Mouse (Mus musculus): ENCODE results near the gene Glt6d1.
"Not testable (repeated sequence)": the region's sequence is repeated elsewhere in the genome, so short reads cannot be mapped to it uniquely, and the experiment has no call there.

The Glt6d1 gene

DNA sequence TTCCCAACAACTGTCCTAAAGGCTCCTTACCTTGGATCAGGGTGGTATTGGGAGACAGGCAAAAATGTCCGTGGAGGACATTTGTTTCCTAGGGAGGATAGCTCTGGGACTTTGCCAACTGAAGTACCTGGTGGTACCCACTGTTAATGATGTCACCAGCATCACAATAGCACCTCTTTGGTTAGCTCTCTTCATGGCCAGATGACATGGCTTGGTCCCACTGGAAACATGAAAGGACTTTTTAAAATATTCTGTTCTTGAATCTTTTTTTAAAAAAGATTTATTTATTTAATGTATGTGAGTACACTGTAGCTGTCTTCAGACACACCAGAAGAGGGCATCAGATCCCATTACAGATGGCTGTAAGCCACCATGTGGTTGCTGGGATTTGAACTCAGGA lies at the start of gene Glt6d1:
Glt6d1 (minus strand) TSS at position 101 of the 400 bp plus-strand sequence.
- DNase-seq (ENCODE audit: low spot score in 2 of 2), result not testable (repeated sequence)

DNA sequence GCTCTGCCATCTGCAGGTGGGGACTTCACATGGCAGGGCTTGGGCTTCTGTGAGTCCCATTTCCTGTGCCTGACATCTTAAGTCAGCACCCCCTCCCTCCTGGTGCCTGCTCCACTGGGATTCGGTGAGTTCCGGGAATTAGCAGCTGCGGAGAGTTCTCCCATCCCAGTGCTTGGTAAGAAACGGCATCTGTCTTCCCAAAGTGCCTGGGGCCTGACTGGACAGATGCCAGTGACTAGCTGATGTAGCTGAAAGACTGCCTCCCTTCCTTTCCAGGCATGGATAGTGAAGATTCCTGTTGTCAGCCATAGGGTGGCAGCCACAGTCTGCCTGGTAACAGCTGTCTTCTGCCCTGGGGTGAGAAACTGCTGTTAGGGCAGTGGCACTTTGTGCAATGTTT lies 49.8 kb upstream of the Glt6d1 start:
- DNase-seq (ENCODE audit: low spot score in 2 of 2), result peak; percentile 60 to 71

GRCm38 (mm10) chr2:25864230-25864629 lies 48.6 kb upstream of the Glt6d1 start:
- DNase-seq (ENCODE audit: low spot score in 2 of 2), result no peak

DNA sequence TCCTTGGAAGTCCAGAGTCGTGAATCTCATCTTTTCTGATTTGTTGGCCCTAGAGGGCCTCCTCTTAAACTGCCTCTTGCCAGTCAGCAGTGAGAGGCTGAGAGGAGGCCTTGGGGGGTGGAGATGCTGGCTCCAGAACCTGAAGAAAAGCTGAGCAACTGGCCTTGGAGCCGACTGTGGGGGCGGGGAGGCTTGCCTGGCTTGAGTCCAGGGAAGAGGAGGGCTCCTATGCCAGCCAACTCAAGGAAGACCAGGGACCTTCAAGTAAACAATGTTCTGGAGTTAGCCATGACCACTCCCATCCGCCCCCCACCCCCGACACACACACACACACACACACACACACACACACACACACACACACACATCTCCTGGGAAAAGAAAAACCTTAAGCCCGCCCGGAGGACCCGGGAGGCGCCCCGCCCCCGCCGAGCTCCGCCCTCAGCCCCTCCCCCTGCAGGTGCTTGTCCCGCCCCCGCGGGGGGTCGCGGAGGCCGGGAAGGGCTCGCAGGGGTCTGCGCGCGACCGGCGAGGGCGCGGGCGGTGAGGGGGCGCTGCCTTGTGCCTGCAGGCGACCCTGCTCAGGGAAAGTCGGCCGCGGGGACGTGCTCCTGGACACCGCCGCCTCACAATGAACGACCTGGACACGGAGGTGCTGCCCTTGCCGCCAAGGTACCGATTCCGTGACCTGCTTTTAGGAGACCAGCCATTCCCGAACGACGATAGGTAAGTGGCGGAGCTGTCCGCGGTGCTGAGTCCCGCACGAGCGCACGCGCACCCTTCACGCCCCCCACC lies 47.9 kb upstream of the Glt6d1 start, which contains the start of gene Kcnt1:
Kcnt1 (plus strand) TSS at position 398 of the 795 bp plus-strand sequence.
- DNase-seq (ENCODE audit: low spot score in 2 of 2), result no peak

- no peak for DNase-seq (ENCODE audit: low spot score in 2 of 2)
These were observed 47.1 kb upstream of the Glt6d1 start for GRCm38 (mm10) chr2:25862696-25863270.

GRCm38 (mm10) chr2:25862038-25862437 lies 46.4 kb upstream of the Glt6d1 start:
- no peak for DNase-seq (ENCODE audit: low spot score in 2 of 2)

DNA sequence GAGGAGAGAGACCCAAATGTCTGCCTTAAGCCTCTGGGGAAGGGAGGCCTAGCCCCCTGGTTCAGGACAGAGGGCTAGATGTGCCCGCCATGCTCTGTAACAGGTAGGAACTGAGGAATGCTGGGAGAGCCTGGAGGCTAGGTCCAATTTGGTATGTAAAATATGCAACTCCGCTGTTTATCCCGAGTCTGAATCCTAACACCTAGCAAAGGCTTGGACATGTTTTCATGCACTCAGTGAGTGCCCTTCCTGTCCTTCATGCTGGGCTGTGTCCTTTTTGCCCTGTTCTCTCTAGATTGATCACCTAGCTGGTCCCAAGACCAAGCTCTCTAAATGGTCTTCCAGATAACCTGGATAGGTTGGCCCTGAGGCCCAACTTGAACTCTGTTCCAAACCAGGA lies 44.2 kb upstream of the Glt6d1 start:
- DNase-seq (ENCODE audit: low spot score in 2 of 2), result no peak

DNA sequence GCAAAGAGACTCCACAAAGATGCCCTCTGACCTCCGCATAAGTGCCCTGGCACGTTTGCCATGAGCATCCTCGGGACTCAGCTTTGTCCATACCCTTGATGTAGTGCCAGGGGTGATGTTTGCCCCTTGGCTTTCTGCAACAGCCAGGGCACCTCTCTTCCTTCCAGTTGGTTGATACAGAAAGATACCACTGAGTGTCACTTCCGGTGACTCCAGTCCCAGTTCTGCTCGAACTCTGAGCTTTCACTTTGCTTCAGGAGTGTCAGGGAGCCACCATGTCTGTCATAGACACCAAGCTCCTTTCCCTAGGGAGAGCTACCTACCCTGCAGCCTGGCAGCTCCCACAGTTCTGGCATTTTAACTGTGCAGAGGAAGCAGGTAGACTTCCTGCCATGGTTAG lies 38.4 kb upstream of the Glt6d1 start:
- no peak for DNase-seq (ENCODE audit: low spot score in 2 of 2)

GRCm38 (mm10) chr2:25852626-25853025 lies 37.0 kb upstream of the Glt6d1 start:
- peak; percentile 59 to 69 for DNase-seq (ENCODE audit: low spot score in 2 of 2)

- DNase-seq (ENCODE audit: low spot score in 2 of 2), result no peak
These were observed 34.7 kb upstream of the Glt6d1 start for GRCm38 (mm10) chr2:25850330-25850729.

DNA sequence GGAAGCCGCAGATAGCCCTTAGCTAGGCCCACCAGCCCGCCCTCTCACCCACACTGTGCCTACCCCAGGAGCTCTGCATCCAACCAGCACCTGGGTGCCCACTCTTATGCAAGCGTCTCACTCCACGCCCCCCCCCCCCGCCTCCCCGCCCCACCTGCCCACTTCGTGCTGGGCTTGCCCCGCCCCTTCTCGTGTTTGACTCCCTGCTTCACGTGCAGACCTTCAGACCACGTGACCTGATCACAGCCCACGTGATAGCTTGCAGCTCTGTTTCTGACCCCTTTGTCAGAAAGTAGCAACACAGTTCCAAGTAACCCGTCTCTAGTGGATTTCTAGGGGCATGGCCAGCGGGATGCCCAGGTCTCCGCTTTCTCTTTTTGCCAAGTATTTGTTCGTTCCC lies 31.6 kb upstream of the Glt6d1 start, which contains the start of gene Sohlh1:
Sohlh1 (minus strand) TSS at position 23 of the 400 bp plus-strand sequence.
- DNase-seq (ENCODE audit: low spot score in 2 of 2), result no peak

- DNase-seq (ENCODE audit: low spot score in 2 of 2), result no peak
These were observed 30.9 kb upstream of the Glt6d1 start for GRCm38 (mm10) chr2:25846516-25846915.

- DNase-seq (ENCODE audit: low spot score in 2 of 2), result no peak
These were observed 28.4 kb upstream of the Glt6d1 start for GRCm38 (mm10) chr2:25844097-25844496.

DNA sequence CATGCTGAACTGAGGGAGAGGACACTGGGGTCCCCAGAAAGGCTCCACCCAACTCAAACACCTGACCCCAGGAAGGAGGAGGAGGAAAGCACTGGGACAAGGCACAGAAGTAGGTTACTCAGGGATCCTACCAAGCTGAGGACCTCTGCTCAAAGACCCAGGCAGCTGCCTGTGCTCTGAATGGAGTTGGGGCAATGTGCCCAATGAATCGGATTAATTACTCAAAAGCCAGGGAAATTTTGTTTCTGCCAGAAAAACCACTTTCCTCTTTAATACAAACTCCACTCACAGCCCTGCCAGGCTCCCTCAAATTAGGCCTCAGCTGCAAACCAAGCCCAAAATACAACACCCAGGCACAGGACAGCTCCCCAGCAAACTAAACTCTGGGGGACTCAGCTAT lies 27.1 kb upstream of the Glt6d1 start:
- no peak for DNase-seq (ENCODE audit: low spot score in 2 of 2)

DNA sequence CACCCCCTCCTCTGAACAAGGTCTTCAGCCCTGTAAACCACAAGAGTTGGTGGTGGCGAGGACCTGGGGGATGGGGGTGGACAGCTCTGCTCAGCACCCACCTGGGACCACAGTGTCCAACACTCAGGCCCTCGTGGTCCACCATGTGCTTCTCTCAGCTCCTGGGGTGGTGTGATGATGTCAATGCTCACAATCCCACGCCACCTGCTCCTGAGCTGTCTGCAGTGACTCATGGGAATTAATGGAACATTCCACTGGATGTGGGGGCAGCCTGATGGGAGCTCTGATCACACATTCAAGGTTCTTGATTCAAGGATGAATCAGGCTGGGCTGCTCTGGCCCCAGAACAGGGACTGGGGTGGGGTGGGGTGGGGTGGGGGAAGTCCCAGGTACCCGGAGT lies 26.5 kb upstream of the Glt6d1 start:
- peak in 1 of 2 experiments; percentile 37 for DNase-seq (ENCODE audit: low spot score in 2 of 2)

GRCm38 (mm10) chr2:25836291-25836690 lies 20.6 kb upstream of the Glt6d1 start:
- DNase-seq (ENCODE audit: low spot score in 2 of 2), result peak; percentile 58 to 67

GRCm38 (mm10) chr2:25830786-25831185 lies 15.1 kb upstream of the Glt6d1 start:
- no peak for DNase-seq (ENCODE audit: low spot score in 2 of 2)

- no peak for DNase-seq (ENCODE audit: low spot score in 2 of 2)
These were observed 12.8 kb upstream of the Glt6d1 start for GRCm38 (mm10) chr2:25828344-25828947.

GRCm38 (mm10) chr2:25824751-25825150 lies 9.1 kb upstream of the Glt6d1 start:
- no peak for DNase-seq (ENCODE audit: low spot score in 2 of 2)

- no peak for DNase-seq (ENCODE audit: low spot score in 2 of 2)
These were observed 7.2 kb upstream of the Glt6d1 start, which contains the start of gene Lcn9 for GRCm38 (mm10) chr2:25822806-25823205. Gene Lcn9, plus strand, starts transcription at chr2:25823153.

GRCm38 (mm10) chr2:25813364-25813763 lies 2.3 kb downstream of the Glt6d1 start:
- DNase-seq (ENCODE audit: low spot score in 2 of 2), result no peak

- no peak for DNase-seq (ENCODE audit: low spot score in 2 of 2)
These were observed 3.9 kb downstream of the Glt6d1 start for GRCm38 (mm10) chr2:25811711-25812110.

DNA sequence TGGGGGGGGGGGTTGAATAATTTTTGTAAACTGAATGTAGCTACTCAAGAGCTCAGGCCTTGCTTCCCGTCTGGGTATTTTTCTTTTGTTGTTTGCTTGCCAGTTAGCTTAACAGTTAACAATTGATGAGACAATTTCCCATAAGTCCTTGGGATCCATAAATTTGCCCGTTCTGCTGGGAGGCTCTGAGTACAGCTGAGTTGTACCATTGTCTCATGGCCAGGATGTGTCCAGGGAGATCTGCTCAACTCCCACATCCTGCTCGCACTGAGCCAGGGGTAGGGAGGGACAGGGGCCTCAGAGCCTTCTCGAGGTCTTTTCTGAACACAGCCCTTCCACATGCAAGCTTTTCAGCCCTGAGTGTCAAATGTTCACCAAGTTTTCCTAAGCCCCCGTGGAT lies 17.6 kb downstream of the Glt6d1 start:
- no peak for DNase-seq (ENCODE audit: low spot score in 2 of 2)
